Mouse (Mus musculus): ENCODE results near the gene Rundc1. TPM values are rescaled to one million over a fixed set of nuclear protein-coding genes. Genes with fewer than 3 reads are reported as not detected.

Rundc1 gene
- polyA plus RNA-seq, 1 experiment = 14.2 TPM

- H3K4me1 ChIP-seq (ENCODE audit: control insufficient read depth, insufficient read depth, insufficient read length) = peaks cover 2% of the 10 kb centered on the region; the same call in 1 of the 2 replicates
- H3K27ac ChIP-seq (ENCODE audit: insufficient read depth, low read length) = no peak overlapping the region
- 0 out of 2 replicates have a peak, but pooled peaks cover under 1% of the 10 kb centered on the region for H3K36me3 ChIP-seq (ENCODE audit: control insufficient read depth, insufficient read depth, low read length)
- TF ChIP-seq POLR2A (IDR thresholded peaks at IDR 0.05; ENCODE audit: low read depth, low read length) = no peak
- TF ChIP-seq CTCF (IDR thresholded peaks at IDR 0.05; ENCODE audit: extremely low read depth, insufficient read depth, insufficient read length, insufficient replicate concordance) = peak; percentile 14; the same call in 1 of the 2 replicates
- no peak overlapping the region for H3K4me3 ChIP-seq (ENCODE audit: extremely low read depth, insufficient read depth, insufficient read length)
- DNase-seq (ENCODE audit: low read depth in 1 of 2, low spot score in 2 of 2) = no peak
- WGBS = 85% methylated on average over 3 of the region's 3 CpGs
- no peaks in the 10 kb centered on the region for H3K27me3 ChIP-seq (ENCODE audit: control insufficient read depth, insufficient read depth, low read length)
Measured at GRCm38 (mm10) chr11:101450394-101450793, 25.5 kb downstream of the Rundc1 start.

- H3K27ac ChIP-seq (ENCODE audit: insufficient read depth, low read length) = no peak overlapping the region
Measured at GRCm38 (mm10) chr11:101451536-101451935, 26.7 kb downstream of the Rundc1 start.

GRCm38 (mm10) chr11:101452093-101452774 is 27.3 kb downstream of the Rundc1 start:
- H3K4me1 ChIP-seq (ENCODE audit: control insufficient read depth, insufficient read depth, insufficient read length) = peaks cover 2% of the 10 kb centered on the region; the same call in 1 of the 2 replicates
- no peak for TF ChIP-seq POLR2A (IDR thresholded peaks at IDR 0.05; ENCODE audit: low read depth, low read length)
- TF ChIP-seq CTCF (IDR thresholded peaks at IDR 0.05; ENCODE audit: extremely low read depth, insufficient read depth, insufficient read length, insufficient replicate concordance) = no peak
- H3K27ac ChIP-seq (ENCODE audit: insufficient read depth, low read length) = no peak overlapping the region
- no peaks in the 10 kb centered on the region for H3K27me3 ChIP-seq (ENCODE audit: control insufficient read depth, insufficient read depth, low read length)
- DNase-seq (ENCODE audit: low read depth in 1 of 2, low spot score in 2 of 2) = no peak
- WGBS = 57% methylated on average over 10 of the region's 10 CpGs
- H3K4me3 ChIP-seq (ENCODE audit: extremely low read depth, insufficient read depth, insufficient read length) = no peak overlapping the region
- H3K36me3 ChIP-seq (ENCODE audit: control insufficient read depth, insufficient read depth, low read length) = peaks cover 8% of the 10 kb centered on the region

More at GRCm38 (mm10) chr11:101451536-101451935, 26.7 kb downstream of the Rundc1 start:
- Histone ChIP-seq H3K4me3 (ENCODE audit: extremely low read depth, insufficient read depth, insufficient read length) (no peak overlapping the region), H3K4me1 (ENCODE audit: control insufficient read depth, insufficient read depth, insufficient read length) (peaks cover 2% of the 10 kb centered on the region; the same call in 1 of the 2 replicates), H3K27me3 (ENCODE audit: control insufficient read depth, insufficient read depth, low read length) (no peaks in the 10 kb centered on the region), H3K36me3 (ENCODE audit: control insufficient read depth, insufficient read depth, low read length) (peaks cover 2% of the 10 kb centered on the region; the same call in 1 of the 2 replicates)
- TF ChIP-seq CTCF (IDR thresholded peaks at IDR 0.05; ENCODE audit: extremely low read depth, insufficient read depth, insufficient read length, insufficient replicate concordance) (no peak), POLR2A (IDR thresholded peaks at IDR 0.05; ENCODE audit: low read depth, low read length) (no peak)
- 90% methylated on average over 10 of the region's 10 CpGs for WGBS
- no peak for DNase-seq (ENCODE audit: low read depth in 1 of 2, low spot score in 2 of 2)

- Histone ChIP-seq H3K36me3 (ENCODE audit: control insufficient read depth, insufficient read depth, low read length) (peaks cover 29% of the 10 kb centered on the region), H3K27ac (ENCODE audit: insufficient read depth, low read length) (no peak overlapping the region), H3K27me3 (ENCODE audit: control insufficient read depth, insufficient read depth, low read length) (no peaks in the 10 kb centered on the region), H3K4me3 (ENCODE audit: extremely low read depth, insufficient read depth, insufficient read length) (no peak overlapping the region), H3K4me1 (ENCODE audit: control insufficient read depth, insufficient read depth, insufficient read length) (peaks cover 2% of the 10 kb centered on the region; the same call in 1 of the 2 replicates)
- no peak for DNase-seq (ENCODE audit: low read depth in 1 of 2, low spot score in 2 of 2)
- TF ChIP-seq CTCF (IDR thresholded peaks at IDR 0.05; ENCODE audit: extremely low read depth, insufficient read depth, insufficient read length, insufficient replicate concordance) (no peak), POLR2A (IDR thresholded peaks at IDR 0.05; ENCODE audit: low read depth, low read length) (no peak)
- whole genome bisulfite sequencing = 93% methylated on average over 6 of the region's 6 CpGs
Measured at GRCm38 (mm10) chr11:101454702-101455101, 29.8 kb downstream of the Rundc1 start.

GRCm38 (mm10) chr11:101455627-101456026 is 30.7 kb downstream of the Rundc1 start:
- 96% methylated on average over 7 of the region's 7 CpGs for WGBS
- no peak for TF ChIP-seq POLR2A (IDR thresholded peaks at IDR 0.05; ENCODE audit: low read depth, low read length)
- TF ChIP-seq CTCF (IDR thresholded peaks at IDR 0.05; ENCODE audit: extremely low read depth, insufficient read depth, insufficient read length, insufficient replicate concordance) = no peak
- peaks cover 2% of the 10 kb centered on the region; the same call in 1 of the 2 replicates for H3K4me1 ChIP-seq (ENCODE audit: control insufficient read depth, insufficient read depth, insufficient read length)
- H3K36me3 ChIP-seq (ENCODE audit: control insufficient read depth, insufficient read depth, low read length) = peaks cover 33% of the 10 kb centered on the region
- no peak overlapping the region for H3K27ac ChIP-seq (ENCODE audit: insufficient read depth, low read length)
- H3K4me3 ChIP-seq (ENCODE audit: extremely low read depth, insufficient read depth, insufficient read length) = no peak overlapping the region
- DNase-seq (ENCODE audit: low read depth in 1 of 2, low spot score in 2 of 2) = no peak
- H3K27me3 ChIP-seq (ENCODE audit: control insufficient read depth, insufficient read depth, low read length) = no peaks in the 10 kb centered on the region

GRCm38 (mm10) chr11:101457631-101458030 is 32.7 kb downstream of the Rundc1 start:
- Histone ChIP-seq H3K27ac (ENCODE audit: insufficient read depth, low read length) (no peak overlapping the region), H3K36me3 (ENCODE audit: control insufficient read depth, insufficient read depth, low read length) (peaks cover 33% of the 10 kb centered on the region), H3K4me3 (ENCODE audit: extremely low read depth, insufficient read depth, insufficient read length) (no peak overlapping the region), H3K27me3 (ENCODE audit: control insufficient read depth, insufficient read depth, low read length) (no peaks in the 10 kb centered on the region), H3K4me1 (ENCODE audit: control insufficient read depth, insufficient read depth, insufficient read length) (no peaks in the 10 kb centered on the region)
- WGBS = 91% methylated on average over 9 of the region's 9 CpGs
- no peak for TF ChIP-seq POLR2A (IDR thresholded peaks at IDR 0.05; ENCODE audit: low read depth, low read length)
- TF ChIP-seq CTCF (IDR thresholded peaks at IDR 0.05; ENCODE audit: extremely low read depth, insufficient read depth, insufficient read length, insufficient replicate concordance) = no peak
- DNase-seq (ENCODE audit: low read depth in 1 of 2, low spot score in 2 of 2) = no peak

GRCm38 (mm10) chr11:101458217-101458616 is 33.3 kb downstream of the Rundc1 start:
- no peaks in the 10 kb centered on the region for H3K27me3 ChIP-seq (ENCODE audit: control insufficient read depth, insufficient read depth, low read length)
- no peak for DNase-seq (ENCODE audit: low read depth in 1 of 2, low spot score in 2 of 2)
- no peak overlapping the region for H3K4me3 ChIP-seq (ENCODE audit: extremely low read depth, insufficient read depth, insufficient read length)
- H3K4me1 ChIP-seq (ENCODE audit: control insufficient read depth, insufficient read depth, insufficient read length) = no peaks in the 10 kb centered on the region
- no peak overlapping the region for H3K27ac ChIP-seq (ENCODE audit: insufficient read depth, low read length)
- no peak for TF ChIP-seq POLR2A (IDR thresholded peaks at IDR 0.05; ENCODE audit: low read depth, low read length)
- no peak for TF ChIP-seq CTCF (IDR thresholded peaks at IDR 0.05; ENCODE audit: extremely low read depth, insufficient read depth, insufficient read length, insufficient replicate concordance)
- WGBS = 92% methylated on average over 12 of the region's 12 CpGs
- H3K36me3 ChIP-seq (ENCODE audit: control insufficient read depth, insufficient read depth, low read length) = peaks cover 33% of the 10 kb centered on the region

All from spleen, adult 2 months (tissue).